ENCODE assay signal across 28 mouse cellular contexts in the genomic region with DNA sequence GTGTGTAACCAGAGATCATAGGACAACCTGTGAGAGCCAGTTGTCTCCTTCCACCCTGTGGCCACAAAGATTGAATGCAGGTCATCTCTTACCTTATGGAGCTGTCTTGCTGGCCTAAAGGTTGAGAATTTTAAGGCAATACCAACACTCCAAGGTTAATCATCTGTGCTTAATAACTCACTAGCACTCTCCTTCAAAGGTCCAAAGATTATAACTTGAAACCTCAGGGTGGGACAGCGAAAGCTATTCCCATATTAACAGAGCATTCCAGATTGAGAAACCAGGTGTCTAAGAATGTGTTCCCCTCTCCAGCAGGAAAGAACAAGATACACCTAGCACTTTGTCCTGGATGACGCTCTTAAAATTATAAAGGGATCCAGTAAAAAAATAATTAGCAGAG. TPM values are rescaled to one million over a fixed set of nuclear protein-coding genes. Genes with fewer than 3 reads are reported as not detected.
DNase-seq lines count a peak whose midpoint lies in the region; ATAC-seq and TF ChIP-seq lines count a peak whose summit lies in the region.
"Had no signal": no experiment of that assay in that cellular context is flagged by ENCODE, and none has a peak within 500 bp of the region (broad histone marks: within the 10 kb centered on the region; RNA-seq: fewer than 3 reads in every experiment).

No protein-coding gene starts in this region.

- peaks cover 3% of the 10 kb centered on the region; the same call in 1 of the 2 replicates for H3K36me3 ChIP-seq in kidney, adult 2 months (ENCODE audit: control insufficient read depth, insufficient read depth, low read length)
- no peaks in the 10 kb centered on the region for H3K36me3 ChIP-seq in kidney, embryonic 14.5 days (ENCODE audit: control insufficient read depth, insufficient read depth, low read length)
- H3K36me3 ChIP-seq in kidney, embryonic 15.5 days: no peaks in the 10 kb centered on the region
- no peaks in the 10 kb centered on the region for H3K36me3 ChIP-seq in kidney, postnatal 0 days (ENCODE audit: insufficient read depth, low read length)
- H3K36me3 ChIP-seq: embryonic facial prominence, embryonic 13.5 days; embryonic facial prominence, embryonic 15.5 days; forebrain, embryonic 10.5 days; forebrain, embryonic 12.5 days; G1E had no signal

- H3K9me3 ChIP-seq in kidney, embryonic 14.5 days (ENCODE audit: control insufficient read depth, low read length): no peaks in the 10 kb centered on the region
- no peaks in the 10 kb centered on the region for H3K9me3 ChIP-seq in kidney, embryonic 15.5 days (replicated peaks)
- no peaks in the 10 kb centered on the region for H3K9me3 ChIP-seq in kidney, postnatal 0 days (replicated peaks; ENCODE audit: low read length)
- H3K9me3 ChIP-seq: embryonic facial prominence, embryonic 13.5 days; embryonic facial prominence, embryonic 15.5 days; forebrain, embryonic 10.5 days; forebrain, embryonic 12.5 days; G1E had no signal

- DNase-seq in kidney, adult 2 months: peak; percentile 76
- DNase-seq in kidney, postnatal 25 days: no peak
- no peak for DNase-seq in kidney, postnatal 0 days (ENCODE audit: low spot score)
- no peak for DNase-seq in kidney, adult 18-20 months
- peak; percentile 51 for DNase-seq in yolk sac, embryonic 10.5 days (ENCODE audit: low spot score)
- DNase-seq: adrenal gland, postnatal 10 days; adrenal gland, postnatal 25 days; B cell, adult 2 months; cerebellum, adult 11 months; cerebellum, adult 18-20 months; cerebellum, adult 8-10 months; cerebellum, adult 9-11 months; cerebellum, postnatal 14 days; cerebellum, postnatal 36 days; embryo, embryonic 11 days had no signal

- no peak for ATAC-seq in kidney, embryonic 14.5 days (ENCODE audit: low FRiP score, low TSS enrichment)
- ATAC-seq in kidney, embryonic 15.5 days (replicated peaks; ENCODE audit: low FRiP score): peak; percentile 54; the same call in 1 of the 2 replicates
- ATAC-seq in kidney, postnatal 0 days (replicated peaks; ENCODE audit: low FRiP score, low read depth): peak; percentile 75
- ATAC-seq: activated CD4-positive, CD25-positive, alpha-beta regulatory T cell, adult 4 months; CD4-positive, CD25-positive, alpha-beta regulatory T cell, adult 4 months; forebrain, embryonic 14.5 days; Patski had no signal

- no peak overlapping the region for H3K9ac ChIP-seq in kidney, embryonic 14.5 days (ENCODE audit: low read depth, low read length)
- no peak overlapping the region for H3K9ac ChIP-seq in kidney, embryonic 15.5 days
- H3K9ac ChIP-seq in kidney, postnatal 0 days (ENCODE audit: low read depth, low read length): no peak overlapping the region
- H3K9ac ChIP-seq: embryonic facial prominence, embryonic 13.5 days; embryonic facial prominence, embryonic 15.5 days; forebrain, embryonic 12.5 days had no signal

- no peak overlapping the region for H3K4me2 ChIP-seq in kidney, embryonic 14.5 days (replicated peaks; ENCODE audit: low read depth, low read length)
- H3K4me2 ChIP-seq in kidney, embryonic 15.5 days: no peak overlapping the region
- H3K4me2 ChIP-seq in kidney, postnatal 0 days (ENCODE audit: low read length): no peak overlapping the region
- H3K4me2 ChIP-seq: embryonic facial prominence, embryonic 13.5 days; embryonic facial prominence, embryonic 15.5 days; forebrain, embryonic 12.5 days had no signal

- 46% methylated on average over 2 of the region's 2 CpGs for WGBS in kidney, adult 2 months
- WGBS in kidney, embryonic 14.5 days: 88% methylated on average over 2 of the region's 2 CpGs
- 85% methylated on average over 2 of the region's 2 CpGs for WGBS in kidney, embryonic 15.5 days
- WGBS in kidney, postnatal 0 days: 65% methylated on average over 2 of the region's 2 CpGs

- no peaks in the 10 kb centered on the region for H3K27me3 ChIP-seq in kidney, adult 2 months (replicated peaks; ENCODE audit: control insufficient read depth, insufficient read depth, low read length)
- no peaks in the 10 kb centered on the region for H3K27me3 ChIP-seq in kidney, embryonic 14.5 days (ENCODE audit: control insufficient read depth, insufficient read depth, low read length)
- no peaks in the 10 kb centered on the region for H3K27me3 ChIP-seq in kidney, embryonic 15.5 days
- no peaks in the 10 kb centered on the region for H3K27me3 ChIP-seq in kidney, postnatal 0 days (ENCODE audit: insufficient read depth, low read length)
- H3K27me3 ChIP-seq: CH12.LX; embryonic facial prominence, embryonic 13.5 days; embryonic facial prominence, embryonic 15.5 days; forebrain, embryonic 12.5 days; Patski had no signal

- no peak for TF ChIP-seq CTCF in kidney, adult 2 months (conservative IDR thresholded peaks at IDR 0.05; ENCODE audit: insufficient read depth, insufficient read length, low read depth, low read length)
- no peak for TF ChIP-seq CTCF in kidney, postnatal 0 days (IDR thresholded peaks at IDR 0.05; ENCODE audit: low read depth)

- no peak for TF ChIP-seq POLR2A in kidney, adult 2 months (IDR thresholded peaks at IDR 0.05; ENCODE audit: low read depth, low read length)

- no peak overlapping the region for H3K4me3 ChIP-seq in kidney, adult 2 months (ENCODE audit: insufficient read depth, low read depth, low read length)
- no peak overlapping the region for H3K4me3 ChIP-seq in kidney, embryonic 14.5 days (ENCODE audit: low read length)
- H3K4me3 ChIP-seq in kidney, embryonic 15.5 days (replicated peaks): no peak overlapping the region
- no peak overlapping the region for H3K4me3 ChIP-seq in kidney, postnatal 0 days (replicated peaks; ENCODE audit: low read depth, low read length)
- H3K4me3 ChIP-seq: embryonic facial prominence, embryonic 13.5 days; embryonic facial prominence, embryonic 15.5 days; erythroblast, embryonic 14.5 days; forebrain, embryonic 10.5 days; forebrain, embryonic 12.5 days had no signal

- H3K4me1 ChIP-seq in kidney, adult 2 months (ENCODE audit: control insufficient read depth, insufficient read depth, low read length): peaks cover 54% of the 10 kb centered on the region
- H3K4me1 ChIP-seq in kidney, embryonic 14.5 days (ENCODE audit: control insufficient read depth, insufficient read depth, low read length): no peaks in the 10 kb centered on the region
- 0 out of 2 replicates have a peak, but pooled peaks cover 2% of the 10 kb centered on the region for H3K4me1 ChIP-seq in kidney, embryonic 15.5 days
- H3K4me1 ChIP-seq in kidney, postnatal 0 days (replicated peaks; ENCODE audit: insufficient read depth, low read length): no peaks in the 10 kb centered on the region
- H3K4me1 ChIP-seq: embryonic facial prominence, embryonic 13.5 days; embryonic facial prominence, embryonic 15.5 days; forebrain, embryonic 10.5 days; forebrain, embryonic 12.5 days had no signal

- H3K27ac ChIP-seq in kidney, adult 2 months (ENCODE audit: insufficient read depth, low read depth, low read length): peak overlapping the region; percentile 92
- no peak overlapping the region for H3K27ac ChIP-seq in kidney, embryonic 14.5 days (ENCODE audit: low read depth, low read length)
- H3K27ac ChIP-seq in kidney, embryonic 15.5 days: 0 out of 2 replicates have a peak overlapping the region, but pooled peaks have one; percentile 19
- H3K27ac ChIP-seq in kidney, postnatal 0 days: peak overlapping the region; percentile 14
- H3K27ac ChIP-seq: embryonic facial prominence, embryonic 13.5 days; embryonic facial prominence, embryonic 15.5 days; forebrain, embryonic 10.5 days; forebrain, embryonic 12.5 days had no signal

RNA-seq across cellular contexts. Expression of a gene that starts 12.9 kb away (rescaled TPM):
- polyA plus RNA-seq in kidney, adult 2 months (2012; rRNA removed): 97.2 and 115 TPM in 2 replicates
- polyA plus RNA-seq in kidney, embryonic 14.5 days (2014; fragmentation: Nextera tagmentation; extraction: Ambion mirVana): 10.6 and 21.2 TPM in 2 replicates
- 31.9 and 32.5 TPM in 2 replicates for polyA plus RNA-seq in kidney, embryonic 15.5 days (2015; fragmentation: Nextera tagmentation; extraction: Ambion mirVana)
- 79.1 and 91.6 TPM in 2 replicates for polyA plus RNA-seq in kidney, postnatal 0 days (2015; fragmentation: Nextera tagmentation; extraction: Ambion mirVana)
- polyA plus RNA-seq: CD4-positive, CD25-positive, alpha-beta regulatory T cell, adult 4 months; forebrain, embryonic 14.5 days; G1E had no signal

Comparison
In these comparisons a context has a peak if more than half of its experiments do, and no peak if none do; other contexts are left out.
1. DNase-seq: peak in kidney, adult 2 months (single experiment) and yolk sac, embryonic 10.5 days (single experiment); none in kidney, postnatal 25 days (0 of 2), kidney, postnatal 0 days (single experiment) and kidney, adult 18-20 months (single experiment).